Comparison of ENCODE assay signal across 8 mouse cellular contexts in genomic region chr13:23593051-23593770, GRCm38 (mm10). TPM values are rescaled to one million over a fixed set of nuclear protein-coding genes. Genes with fewer than 3 reads are reported as not detected.
DNase-seq lines count a peak whose midpoint lies in the region; ATAC-seq lines count a peak whose summit lies in the region.

No protein-coding gene starts in this region.

- peaks cover 8% of the 10 kb centered on the region; the same call in 1 of the 2 replicates for H3K4me1 ChIP-seq in heart, embryonic 10.5 days
- H3K4me1 ChIP-seq in heart, embryonic 11.5 days (ENCODE audit: control insufficient read depth, insufficient read depth, low read length): peaks cover 5% of the 10 kb centered on the region; the same call in 1 of the 2 replicates
- H3K4me1 ChIP-seq in intestine, embryonic 14.5 days (replicated peaks; ENCODE audit: control insufficient read depth, insufficient read depth, low read length): no peaks in the 10 kb centered on the region
- H3K4me1 ChIP-seq in liver, embryonic 13.5 days (replicated peaks): peaks cover 61% of the 10 kb centered on the region

- ATAC-seq in heart, embryonic 11.5 days (replicated peaks; ENCODE audit: insufficient number of reproducible peaks, low FRiP score, low TSS enrichment): no peak
- peak; percentile 45 for ATAC-seq in CD4-positive, CD25-positive, alpha-beta regulatory T cell, adult 4 months
- no peak for ATAC-seq in intestine, embryonic 14.5 days (replicated peaks; ENCODE audit: low FRiP score, low TSS enrichment, low read depth)
- ATAC-seq in liver, embryonic 13.5 days (ENCODE audit: low read depth): 0 out of 2 replicates have a peak, but pooled peaks have one; percentile 30

- no peaks in the 10 kb centered on the region for H3K36me3 ChIP-seq in heart, embryonic 10.5 days
- no peaks in the 10 kb centered on the region for H3K36me3 ChIP-seq in heart, embryonic 11.5 days (ENCODE audit: control insufficient read depth, insufficient read depth, low read length)
- H3K36me3 ChIP-seq in intestine, embryonic 14.5 days (ENCODE audit: control insufficient read depth, insufficient read depth, low read length): no peaks in the 10 kb centered on the region
- no peaks in the 10 kb centered on the region for H3K36me3 ChIP-seq in liver, embryonic 13.5 days

- no peak overlapping the region for H3K9ac ChIP-seq in heart, embryonic 11.5 days (ENCODE audit: low read depth, low read length)
- H3K9ac ChIP-seq in intestine, embryonic 14.5 days (ENCODE audit: low read length): no peak overlapping the region
- H3K9ac ChIP-seq in liver, embryonic 13.5 days: peak overlapping the region; percentile 56

- H3K9me3 ChIP-seq in heart, embryonic 10.5 days: no peaks in the 10 kb centered on the region
- H3K9me3 ChIP-seq in heart, embryonic 11.5 days (replicated peaks; ENCODE audit: control insufficient read depth, low read length): no peaks in the 10 kb centered on the region
- H3K9me3 ChIP-seq in intestine, embryonic 14.5 days (ENCODE audit: control insufficient read depth, low read length): no peaks in the 10 kb centered on the region
- no peaks in the 10 kb centered on the region for H3K9me3 ChIP-seq in liver, embryonic 13.5 days (replicated peaks)

- DNase-seq in heart, embryonic 10.5 days (ENCODE audit: low spot score): no peak
- peak; percentile 50 for DNase-seq in intestine, embryonic 14.5 days (ENCODE audit: low spot score)
- DNase-seq in liver, embryonic 13.5 days: no peak
- no peak for DNase-seq in layer of hippocampus, adult 9-11 months
- DNase-seq in natural killer cell, adult 2 months (ENCODE audit: low spot score in 2 of 2): no peak
- no peak for DNase-seq in cerebellum, adult 11-12 months

- H3K27me3 ChIP-seq in heart, embryonic 10.5 days (ENCODE audit: insufficient read depth, poor library complexity, severe bottlenecking): no peaks in the 10 kb centered on the region
- H3K27me3 ChIP-seq in heart, embryonic 11.5 days (ENCODE audit: control insufficient read depth, insufficient read depth, low read length): no peaks in the 10 kb centered on the region
- H3K27me3 ChIP-seq in intestine, embryonic 14.5 days (replicated peaks; ENCODE audit: control insufficient read depth, insufficient read depth, low read length): no peaks in the 10 kb centered on the region
- H3K27me3 ChIP-seq in liver, embryonic 13.5 days: no peaks in the 10 kb centered on the region

- no peak overlapping the region for H3K4me2 ChIP-seq in heart, embryonic 11.5 days
- H3K4me2 ChIP-seq in intestine, embryonic 14.5 days (ENCODE audit: low read length): no peak overlapping the region
- H3K4me2 ChIP-seq in liver, embryonic 13.5 days: peak overlapping the region; percentile 9; the same call in 1 of the 2 replicates

- no peak overlapping the region for H3K4me3 ChIP-seq in heart, embryonic 10.5 days
- no peak overlapping the region for H3K4me3 ChIP-seq in heart, embryonic 11.5 days (ENCODE audit: low read depth, low read length)
- no peak overlapping the region for H3K4me3 ChIP-seq in intestine, embryonic 14.5 days (ENCODE audit: low read depth, low read length)
- no peak overlapping the region for H3K4me3 ChIP-seq in liver, embryonic 13.5 days (replicated peaks)

- 0 out of 2 replicates have a peak overlapping the region, but pooled peaks have one; percentile 12 for H3K27ac ChIP-seq in heart, embryonic 10.5 days
- no peak overlapping the region for H3K27ac ChIP-seq in heart, embryonic 11.5 days (ENCODE audit: low read depth, low read length)
- peak overlapping the region; percentile 57; the same call in 1 of the 2 replicates for H3K27ac ChIP-seq in intestine, embryonic 14.5 days (ENCODE audit: low read depth)
- peak overlapping the region; percentile 80 for H3K27ac ChIP-seq in liver, embryonic 13.5 days

- 70% methylated on average over 5 of the region's 5 CpGs for WGBS in heart, embryonic 10.5 days
- 60% methylated on average over 5 of the region's 5 CpGs for WGBS in heart, embryonic 11.5 days (ENCODE audit: insufficient replicate concordance)
- 63% methylated on average over 5 of the region's 5 CpGs for WGBS in intestine, embryonic 14.5 days
- 20% methylated on average over 5 of the region's 5 CpGs for WGBS in liver, embryonic 13.5 days (ENCODE audit: insufficient replicate concordance)

RNA-seq across cellular contexts. Expression of gene Hist1h4d, which starts 11.8 kb away (rescaled TPM):
- 41.9 and 60.3 TPM in 2 replicates for polyA plus RNA-seq in heart, embryonic 10.5 days (2016; fragmentation: Nextera tagmentation; extraction: Ambion mirVana)
- 42.3 and 51.7 TPM in 2 replicates for polyA plus RNA-seq in heart, embryonic 11.5 days (2014; fragmentation: Nextera tagmentation; extraction: Ambion mirVana)
- 10 to 100 TPM; 20.2 to 22.9 TPM for polyA plus RNA-seq in CD4-positive, CD25-positive, alpha-beta regulatory T cell, adult 4 months (2017; shearing (Covaris generic))
- polyA plus RNA-seq in intestine, embryonic 14.5 days (2014; fragmentation: Nextera tagmentation; extraction: Ambion mirVana): 111 and 114 TPM in 2 replicates
- polyA plus RNA-seq in liver, embryonic 13.5 days (2015; fragmentation: Nextera tagmentation; extraction: Ambion mirVana): 116 and 152 TPM in 2 replicates

RNA-seq across cellular contexts. Expression of gene Hist1h3d, which starts 17.6 kb away (rescaled TPM):
- polyA plus RNA-seq in heart, embryonic 10.5 days (2016; fragmentation: Nextera tagmentation; extraction: Ambion mirVana): 1.4 and 5.3 TPM in 2 replicates
- 2.9 and 4.6 TPM in 2 replicates for polyA plus RNA-seq in heart, embryonic 11.5 days (2014; fragmentation: Nextera tagmentation; extraction: Ambion mirVana)
- not detected for polyA plus RNA-seq in CD4-positive, CD25-positive, alpha-beta regulatory T cell, adult 4 months (2017; shearing (Covaris generic))
- polyA plus RNA-seq in intestine, embryonic 14.5 days (2014; fragmentation: Nextera tagmentation; extraction: Ambion mirVana): 9.6 and 12.5 TPM in 2 replicates
- polyA plus RNA-seq in liver, embryonic 13.5 days (2015; fragmentation: Nextera tagmentation; extraction: Ambion mirVana): 5.9 and 7.2 TPM in 2 replicates

RNA-seq across cellular contexts. Expression of gene Hist1h2ad, which starts 19.0 kb away (rescaled TPM):
- polyA plus RNA-seq in heart, embryonic 10.5 days (2016; fragmentation: Nextera tagmentation; extraction: Ambion mirVana): 0.54 and 1.1 TPM in 2 replicates
- 0.44 and 1.3 TPM in 2 replicates for polyA plus RNA-seq in heart, embryonic 11.5 days (2014; fragmentation: Nextera tagmentation; extraction: Ambion mirVana)
- polyA plus RNA-seq in CD4-positive, CD25-positive, alpha-beta regulatory T cell, adult 4 months (2017; shearing (Covaris generic)): under 1 TPM in 1 of 2 experiments, not detected in 1; 0.96 TPM
- 2.2 and 4.2 TPM in 2 replicates for polyA plus RNA-seq in intestine, embryonic 14.5 days (2014; fragmentation: Nextera tagmentation; extraction: Ambion mirVana)
- polyA plus RNA-seq in liver, embryonic 13.5 days (2015; fragmentation: Nextera tagmentation; extraction: Ambion mirVana): 1.2 and 4.3 TPM in 2 replicates

RNA-seq across cellular contexts. Expression of gene Hist1h2bf, which starts 19.2 kb away (rescaled TPM):
- polyA plus RNA-seq in heart, embryonic 10.5 days (2016; fragmentation: Nextera tagmentation; extraction: Ambion mirVana): 1.1 and 1.8 TPM in 2 replicates
- 1.3 and 2.6 TPM in 2 replicates for polyA plus RNA-seq in heart, embryonic 11.5 days (2014; fragmentation: Nextera tagmentation; extraction: Ambion mirVana)
- polyA plus RNA-seq in CD4-positive, CD25-positive, alpha-beta regulatory T cell, adult 4 months (2017; shearing (Covaris generic)): not detected
- 7.0 and 7.1 TPM in 2 replicates for polyA plus RNA-seq in intestine, embryonic 14.5 days (2014; fragmentation: Nextera tagmentation; extraction: Ambion mirVana)
- polyA plus RNA-seq in liver, embryonic 13.5 days (2015; fragmentation: Nextera tagmentation; extraction: Ambion mirVana): 5.0 and 12.7 TPM in 2 replicates

RNA-seq across cellular contexts. Expression of gene Hist1h2bg, which starts 22.0 kb away (rescaled TPM):
- 2.8 and 4.8 TPM in 2 replicates for polyA plus RNA-seq in heart, embryonic 10.5 days (2016; fragmentation: Nextera tagmentation; extraction: Ambion mirVana)
- polyA plus RNA-seq in heart, embryonic 11.5 days (2014; fragmentation: Nextera tagmentation; extraction: Ambion mirVana): 2.3 and 6.5 TPM in 2 replicates
- polyA plus RNA-seq in CD4-positive, CD25-positive, alpha-beta regulatory T cell, adult 4 months (2017; shearing (Covaris generic)): 1 to 10 TPM; 8.0 to 8.6 TPM
- polyA plus RNA-seq in intestine, embryonic 14.5 days (2014; fragmentation: Nextera tagmentation; extraction: Ambion mirVana): 6.1 and 7.6 TPM in 2 replicates
- polyA plus RNA-seq in liver, embryonic 13.5 days (2015; fragmentation: Nextera tagmentation; extraction: Ambion mirVana): 6.5 and 14.1 TPM in 2 replicates

Comparison
In these comparisons a context has a peak if more than half of its experiments do, and no peak if none do; other contexts are left out.
1. ATAC-seq: peak in CD4-positive, CD25-positive, alpha-beta regulatory T cell, adult 4 months (single experiment) and liver, embryonic 13.5 days (single experiment); none in heart, embryonic 11.5 days (single experiment) and intestine, embryonic 14.5 days (single experiment).